Mouse (Mus musculus) testis, postnatal 10 days (tissue): Measurements from ENCODE around the gene Grk2.

Source experiments
- DNase-seq: peaks from one replicate; pipeline ENCODE4 v3.0.0; 2021; ENCODE audit warnings: low spot score

The Grk2 gene

GRCm38 (mm10) chr19:4306190-4306577 lies at the start of gene Grk2:
TSS of gene Grk2 (minus strand) at chr19:4306222.
- peak; percentile 89 for DNase-seq

- DNase-seq: no peak
Observed at GRCm38 (mm10) chr19:4349455-4349854, 43.4 kb upstream of the Grk2 start.

- DNase-seq: no peak
Observed at GRCm38 (mm10) chr19:4346479-4346878, 40.5 kb upstream of the Grk2 start.

- DNase-seq: peak; percentile 62
Observed at GRCm38 (mm10) chr19:4338162-4338561, 32.1 kb upstream of the Grk2 start.

- peak; percentile 92 for DNase-seq
Observed at GRCm38 (mm10) chr19:4333791-4334190, 27.8 kb upstream of the Grk2 start.

GRCm38 (mm10) chr19:4333100-4333775 lies 27.2 kb upstream of the Grk2 start:
- peak; percentile 54 for DNase-seq

- peak; percentile 62 for DNase-seq
Observed at GRCm38 (mm10) chr19:4332653-4333052, 26.6 kb upstream of the Grk2 start.

GRCm38 (mm10) chr19:4331273-4331672 lies 25.3 kb upstream of the Grk2 start:
- no peak for DNase-seq

- DNase-seq: no peak
Observed at GRCm38 (mm10) chr19:4330603-4331002, 24.6 kb upstream of the Grk2 start.

- no peak for DNase-seq
Observed at GRCm38 (mm10) chr19:4328737-4329304, 22.8 kb upstream of the Grk2 start.

- no peak for DNase-seq
Observed at GRCm38 (mm10) chr19:4326881-4327280, 20.9 kb upstream of the Grk2 start.

- DNase-seq: no peak
Observed at GRCm38 (mm10) chr19:4326106-4326505, 20.1 kb upstream of the Grk2 start.

- no peak for DNase-seq
Observed at GRCm38 (mm10) chr19:4322134-4322533, 16.1 kb upstream of the Grk2 start.

GRCm38 (mm10) chr19:4321622-4322021 lies 15.6 kb upstream of the Grk2 start:
- DNase-seq: no peak

- DNase-seq: no peak
Observed at GRCm38 (mm10) chr19:4319272-4319671, 13.2 kb upstream of the Grk2 start.

- DNase-seq: no peak
Observed at GRCm38 (mm10) chr19:4317181-4317580, 11.2 kb upstream of the Grk2 start.

GRCm38 (mm10) chr19:4315223-4315944 lies 9.4 kb upstream of the Grk2 start:
- DNase-seq: no peak

GRCm38 (mm10) chr19:4309776-4310185 lies 3.8 kb upstream of the Grk2 start:
- peak; percentile 59 for DNase-seq

- peak; percentile 27 for DNase-seq
Observed at GRCm38 (mm10) chr19:4309302-4309701, 3.3 kb upstream of the Grk2 start.

- peak; percentile 71 for DNase-seq
Observed at GRCm38 (mm10) chr19:4305491-4306189, 382 bp downstream of the Grk2 start.

GRCm38 (mm10) chr19:4304871-4305321 lies 1.1 kb downstream of the Grk2 start:
- no peak for DNase-seq

GRCm38 (mm10) chr19:4304251-4304821 lies 1.7 kb downstream of the Grk2 start:
- DNase-seq: no peak
